Mouse (Mus musculus) gastrocnemius, postnatal 25 days (tissue): ENCODE measurements around the gene Map7d1. TPM values are rescaled to one million over a fixed set of nuclear protein-coding genes. Genes with fewer than 3 reads are reported as not detected.

Experiments
- DNase-seq: peaks from one replicate; pipeline ENCODE4 v3.0.0; 2022
- total RNA-seq, 2 experiments: library from RNA; stranded (reverse); gene quantifications; 1 replicate in 1 of 2; 2 replicates in 1 of 2; pipeline ENCODE4 v1.2.3; 2021

Gene Map7d1
- total RNA-seq, 2 experiments from 2014 or later = 166 to 187 TPM

DNA sequence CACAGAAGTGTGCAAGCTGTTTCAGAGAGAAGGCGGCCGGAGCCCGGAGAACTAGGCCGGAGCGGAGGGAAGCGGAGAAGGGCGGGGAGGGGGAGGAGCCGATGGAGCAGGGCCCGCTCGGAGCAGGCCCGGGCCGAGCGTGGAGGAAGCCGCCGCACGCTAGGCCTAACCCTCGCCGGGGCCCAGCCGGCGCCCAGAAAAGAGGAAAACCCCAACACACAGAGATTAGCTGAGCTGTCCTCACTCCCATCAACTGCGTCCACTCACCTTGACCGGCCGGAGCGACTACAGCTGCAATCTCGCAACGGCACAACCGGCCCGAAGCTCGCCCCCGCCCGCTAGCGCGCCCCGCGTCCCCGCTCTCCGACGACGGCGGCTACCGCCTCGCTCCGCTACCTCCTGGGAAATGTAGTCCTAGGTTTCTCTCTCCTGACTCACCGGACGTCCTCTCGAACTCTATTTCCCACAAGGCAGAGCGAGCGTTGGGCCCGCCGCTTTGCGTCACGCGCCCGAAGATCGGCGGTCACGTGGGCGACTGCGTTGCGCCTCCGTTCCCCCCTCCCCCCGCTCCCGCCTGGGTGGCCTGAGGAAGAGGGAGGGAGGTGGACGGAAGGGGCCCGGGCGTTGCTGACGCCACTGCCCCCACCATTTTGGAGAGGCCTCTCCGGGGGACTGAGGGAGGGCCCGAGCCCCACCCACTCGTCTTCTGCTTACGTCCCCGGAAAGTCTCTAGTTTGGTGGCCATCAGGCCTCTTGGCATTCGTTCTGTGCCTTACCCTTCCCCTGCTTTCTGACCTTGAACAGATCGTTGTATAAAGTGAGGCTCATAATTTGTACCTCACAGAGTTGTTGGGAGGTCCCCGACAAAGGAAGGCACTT, 53.6 kb downstream of the Map7d1 start, which contains the start of gene Thrap3:
Gene Thrap3, minus strand, starts transcription at position 458 of the 879 bp plus-strand sequence.
- peak; percentile 100 for DNase-seq

DNA sequence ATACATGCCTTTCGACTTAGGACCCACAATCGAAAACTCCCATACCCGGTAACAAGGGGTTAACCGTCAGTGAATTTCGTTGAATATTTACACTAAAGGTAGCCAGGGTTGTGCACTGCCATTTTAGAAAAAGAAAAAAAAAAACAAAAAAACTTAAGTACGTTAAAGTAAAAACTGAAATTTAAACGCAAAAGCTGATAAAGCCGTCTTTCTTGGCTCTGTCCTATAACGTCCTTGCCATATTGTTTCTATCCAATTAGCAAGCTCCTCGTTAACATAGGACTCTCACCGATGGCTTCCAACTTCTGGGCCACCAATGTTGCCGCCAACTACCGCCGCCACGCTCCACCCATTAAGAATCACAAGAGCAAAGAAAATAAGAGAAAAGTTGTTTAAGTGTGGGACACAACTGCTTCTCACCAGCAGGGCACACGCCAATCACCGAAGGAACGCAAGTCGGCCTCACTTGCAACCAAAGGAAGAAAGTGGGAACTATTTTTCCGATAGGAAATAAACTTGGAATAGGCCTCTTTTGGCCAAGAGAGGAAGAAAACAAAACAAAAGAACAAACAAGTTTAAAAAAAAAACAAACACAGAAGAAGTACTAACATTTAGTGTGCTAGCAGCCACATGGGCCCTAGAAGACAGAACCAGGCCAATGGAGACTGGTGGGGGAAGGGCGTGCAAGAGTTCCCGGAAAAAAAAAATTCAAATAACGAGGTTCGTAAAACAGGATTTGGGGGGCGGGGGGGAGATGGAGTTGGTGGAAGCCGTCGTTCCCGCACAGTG, 54.4 kb downstream of the Map7d1 start:
- no peak for DNase-seq

DNA sequence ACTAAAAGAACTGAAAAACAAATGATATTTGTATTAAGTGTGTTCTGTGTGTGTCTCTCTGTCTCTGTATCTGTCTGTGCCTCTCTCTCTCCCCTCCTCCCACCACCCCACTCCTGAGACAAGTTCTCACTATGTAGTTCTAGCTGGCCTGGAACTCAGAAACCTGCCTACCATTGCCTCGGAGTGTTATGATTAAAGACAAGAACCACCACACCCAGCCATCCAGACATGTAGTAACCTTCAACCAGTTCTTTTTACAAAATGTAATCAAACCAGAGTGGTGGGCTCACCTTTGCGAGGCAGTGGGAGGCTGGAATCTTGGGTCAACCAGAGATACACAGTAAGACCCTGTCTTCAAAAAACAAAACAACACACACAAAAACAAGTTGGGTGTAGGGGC, 55.5 kb downstream of the Map7d1 start:
- no peak for DNase-seq

DNA sequence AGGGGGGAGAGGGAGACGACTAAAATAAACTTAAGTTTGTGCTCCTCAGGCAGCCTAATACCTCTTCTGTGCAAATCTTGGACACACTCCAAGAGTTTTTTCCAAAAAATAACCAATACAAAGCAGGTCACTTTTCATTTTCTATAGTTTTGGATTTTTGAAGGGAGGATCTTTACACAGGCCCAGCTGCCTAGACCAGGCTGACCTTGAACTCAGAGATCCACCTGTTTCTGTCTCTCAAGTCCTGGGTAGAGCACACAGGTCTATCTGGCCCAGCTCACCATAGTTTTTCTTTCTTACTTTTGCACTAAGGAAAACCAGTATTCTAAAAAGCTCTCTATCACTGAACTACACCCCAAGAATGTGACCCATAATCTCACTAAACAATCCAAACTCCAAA, 56.1 kb downstream of the Map7d1 start:
- no peak for DNase-seq

DNA sequence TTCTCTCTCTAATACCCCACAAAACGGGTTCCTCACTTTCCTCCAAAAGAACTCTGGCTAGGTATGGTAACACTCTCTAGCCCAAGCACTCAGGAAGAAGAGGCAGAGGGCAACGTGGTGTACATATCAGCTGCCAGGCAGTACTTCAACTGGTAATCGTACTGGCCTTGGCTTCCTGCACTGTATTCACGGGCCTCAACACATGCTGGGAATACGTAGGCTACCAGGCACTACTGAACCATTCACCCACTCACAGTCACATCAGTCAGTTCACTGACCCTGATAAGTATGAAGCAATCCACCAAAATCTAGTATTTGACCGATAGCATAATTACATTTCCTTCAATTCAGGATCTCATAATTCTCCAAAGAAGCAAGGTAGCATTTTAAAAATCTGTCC, 56.6 kb downstream of the Map7d1 start:
- no peak for DNase-seq

DNA sequence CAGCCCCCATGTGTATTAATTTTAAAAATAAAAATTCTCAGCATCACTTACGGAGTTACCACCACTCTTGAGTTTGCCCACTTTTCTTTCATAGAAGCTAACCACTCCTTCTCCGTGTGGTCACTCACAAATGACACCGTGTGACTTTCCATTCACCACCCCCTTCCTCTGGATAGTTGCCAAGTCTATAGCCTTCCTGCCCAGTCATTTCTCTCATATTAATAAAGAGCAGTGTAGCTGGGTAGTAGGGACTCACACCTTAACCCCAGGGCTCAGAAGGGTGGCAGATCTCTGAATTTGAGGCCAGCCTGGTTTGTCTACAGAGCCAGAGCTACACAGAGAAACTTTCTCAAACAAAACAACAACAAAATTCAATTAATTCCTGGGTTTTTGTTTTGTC, 58.7 kb downstream of the Map7d1 start:
- no peak for DNase-seq

DNA sequence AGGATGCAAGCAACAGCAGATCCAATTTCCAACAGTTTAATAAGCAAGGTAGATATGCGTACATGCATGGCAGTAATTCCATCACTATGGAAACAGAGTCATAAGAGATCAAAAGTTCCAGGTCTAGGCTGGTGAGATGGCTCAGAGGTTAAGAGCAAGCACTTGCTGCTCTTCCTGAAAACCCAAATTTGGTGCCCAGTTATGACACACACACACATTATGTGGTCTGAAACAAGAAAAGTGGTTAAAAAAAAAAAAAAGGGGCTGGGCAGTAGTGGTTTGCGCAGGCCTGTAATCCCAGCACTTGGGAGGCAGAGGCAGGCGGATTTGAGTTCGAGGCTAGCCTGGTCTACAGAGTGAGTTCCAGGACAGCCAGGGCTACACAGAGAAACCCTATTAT, 61.2 kb downstream of the Map7d1 start:
- DNase-seq = no peak

DNA sequence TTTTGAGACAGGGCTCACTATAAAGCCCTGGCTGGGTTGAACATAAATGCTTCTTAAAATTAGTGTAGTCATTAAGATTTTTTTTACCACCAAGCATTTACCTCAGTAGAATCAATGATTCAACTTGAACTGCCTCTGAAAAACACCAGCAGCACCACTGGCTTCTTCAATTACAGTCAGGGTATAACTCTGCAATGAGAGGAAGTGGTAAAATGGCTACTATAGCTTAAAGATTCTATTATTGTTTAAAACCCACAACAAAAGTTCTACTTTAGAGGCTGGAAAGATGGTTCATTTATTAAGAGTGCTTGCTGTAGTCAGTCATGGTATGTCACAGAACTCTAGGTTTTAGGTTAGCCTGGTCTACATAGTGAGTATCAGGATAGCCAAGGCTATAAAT, 61.9 kb downstream of the Map7d1 start:
- no peak for DNase-seq

DNA sequence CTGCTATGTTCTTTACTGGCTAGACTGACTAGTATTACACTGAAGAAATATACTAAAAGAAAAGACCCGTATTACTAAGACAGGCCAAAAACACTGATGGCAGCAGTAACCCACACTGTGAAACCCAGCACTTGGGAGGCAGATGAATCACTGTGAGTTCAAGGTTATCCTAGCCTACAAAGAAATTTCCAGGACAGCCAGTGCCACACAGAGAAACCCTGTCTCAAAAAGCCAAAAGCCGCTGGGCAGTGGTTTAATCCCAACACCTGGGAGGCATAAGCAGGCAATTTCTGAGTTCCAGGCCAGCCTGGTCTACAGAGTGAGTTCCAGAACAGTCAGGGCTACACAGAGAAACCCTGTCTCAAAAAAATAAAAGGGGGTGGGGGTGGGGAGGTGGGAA, 65.5 kb downstream of the Map7d1 start:
- no peak for DNase-seq

DNA sequence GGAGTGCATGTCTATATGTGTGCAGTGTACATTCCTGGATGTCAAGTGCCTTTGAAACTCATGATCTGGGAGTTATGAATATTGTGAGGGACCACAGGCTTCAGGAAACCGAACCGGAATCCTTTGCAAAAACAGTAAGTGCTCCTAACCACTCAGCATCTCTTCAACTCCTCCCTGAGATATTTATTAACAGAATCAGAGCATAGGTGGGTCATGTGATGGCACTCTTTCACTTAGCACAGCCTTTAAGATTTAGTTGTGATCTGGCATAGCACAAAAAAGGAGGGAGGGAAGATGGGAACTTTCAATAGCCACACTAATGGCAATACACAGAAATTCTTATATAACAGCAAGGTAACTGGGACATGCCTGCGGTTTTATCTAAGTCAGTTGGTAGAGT, 69.0 kb downstream of the Map7d1 start:
- DNase-seq = no peak

DNA sequence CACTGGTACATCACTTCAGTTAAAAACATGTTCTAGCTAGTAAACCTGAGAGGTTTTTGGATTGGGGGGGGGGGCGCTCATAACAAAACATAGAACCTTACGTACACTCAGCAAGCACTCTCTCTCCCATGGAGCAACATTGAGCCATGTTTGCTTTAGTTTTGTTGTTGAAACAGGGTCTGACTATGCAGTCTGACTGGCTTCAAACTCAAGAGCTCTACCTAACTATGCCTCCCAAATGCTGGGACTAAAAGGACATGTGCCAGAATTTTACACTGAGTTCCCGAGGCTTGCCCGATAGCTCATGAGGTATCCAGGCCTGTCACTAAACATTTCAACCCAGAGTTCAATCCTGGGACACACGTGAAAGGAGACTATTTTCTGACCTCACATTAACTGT, 73.1 kb downstream of the Map7d1 start:
- DNase-seq = no peak

Other genes with a start within 250 kb of the Map7d1 start
- gene Csf3r, start 231.8 kb downstream of the Map7d1 start, total RNA-seq = under 1 TPM; 0.13 to 0.21 TPM
- 10 to 100 TPM; 65.8 to 68.8 TPM for gene Mrps15, start 209.4 kb downstream of the Map7d1 start, total RNA-seq
- 1 to 10 TPM in 1 of 2 experiments, under 1 TPM in 1; 0.72 to 2.2 TPM for gene Oscp1, start 197.8 kb downstream of the Map7d1 start, total RNA-seq
- 1 to 10 TPM; 6.7 to 7.6 TPM for gene Lsm10, start 159.7 kb downstream of the Map7d1 start, total RNA-seq
- 10 to 100 TPM; 70.8 to 75.6 TPM for gene Stk40, start 152.4 kb downstream of the Map7d1 start, total RNA-seq
- gene Eva1b, start 108.6 kb downstream of the Map7d1 start, total RNA-seq = 1 to 10 TPM; 6.3 to 6.8 TPM
- gene Sh3d21, start 92.9 kb downstream of the Map7d1 start, total RNA-seq = 1 to 10 TPM in 1 of 2 experiments, under 1 TPM in 1; 0.94 to 1.3 TPM
- gene Thrap3, start 53.6 kb downstream of the Map7d1 start, total RNA-seq = 10 to 100 TPM; 90.9 to 92.4 TPM
- gene Trappc3, start 6.0 kb upstream of the Map7d1 start, total RNA-seq = 10 to 100 TPM; 18.0 to 21.0 TPM
- gene Col8a2, start 30.4 kb upstream of the Map7d1 start, total RNA-seq = 1 to 10 TPM in 1 of 2 experiments, under 1 TPM in 1; 0.96 to 3.9 TPM
- 1 to 10 TPM; 7.4 to 8.4 TPM for gene Adprhl2, start 65.4 kb upstream of the Map7d1 start, total RNA-seq
- gene Tekt2, start 69.3 kb upstream of the Map7d1 start, total RNA-seq = under 1 TPM; 0.31 to 0.88 TPM
- 10 to 100 TPM; 10.5 TPM for gene Ago3, start 173.2 kb upstream of the Map7d1 start, total RNA-seq
- 1 to 10 TPM; 5.6 to 6.8 TPM for gene Ago1, start 212.2 kb upstream of the Map7d1 start, total RNA-seq